Mouse (Mus musculus): ENCODE data around the gene Nhsl2. TPM values are rescaled to one million over a fixed set of nuclear protein-coding genes. Genes with fewer than 3 reads are reported as not detected.

The Nhsl2 gene
- total and polyA plus RNA-seq, 2 experiments from 2014 or later: 4.0 to 15.8 TPM

DNA sequence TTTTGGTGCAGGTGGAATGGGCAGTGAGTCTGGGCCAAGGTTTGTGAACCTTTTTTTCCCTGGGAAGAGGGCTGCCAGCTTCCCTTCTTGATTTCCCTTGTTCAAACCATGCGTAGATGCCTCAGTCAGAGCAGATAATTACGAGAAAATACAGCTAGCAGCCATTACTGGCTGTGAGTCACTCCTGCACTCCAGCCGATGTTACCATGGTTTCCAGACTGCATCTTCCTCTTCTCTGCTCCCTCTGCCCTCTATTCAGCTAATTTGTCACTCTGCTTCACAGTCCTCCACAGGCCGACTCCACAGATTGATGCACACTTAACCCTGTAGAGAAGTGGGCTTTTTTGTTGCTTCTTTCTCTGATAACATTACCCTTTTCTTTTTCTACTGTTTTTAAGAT, 266.5 kb downstream of the Nhsl2 start:
- ATAC-seq (peak; percentile 21; the same call in 1 of the 2 replicates), DNase-seq (peak; percentile 33)
- no peaks in the 10 kb centered on the region for H3K27me3 ChIP-seq (ENCODE audit: insufficient read depth, low read length)
- H3K4me2 ChIP-seq (ENCODE audit: low read depth): no peak overlapping the region
- H3K36me3 ChIP-seq (ENCODE audit: insufficient read depth): no peaks in the 10 kb centered on the region
- no peaks in the 10 kb centered on the region for H3K4me1 ChIP-seq (ENCODE audit: insufficient read depth)
- TF ChIP-seq CTCF (IDR thresholded peaks at IDR 0.05; ENCODE audit: low read depth): no peak
- H3K9ac ChIP-seq: no peak overlapping the region
- H3K9me3 ChIP-seq (ENCODE audit: low read length): no peaks in the 10 kb centered on the region
- H3K27ac ChIP-seq (ENCODE audit: low read depth, low read length): peak overlapping the region; percentile 67
- no peak overlapping the region for H3K4me3 ChIP-seq (ENCODE audit: low read depth, low read length)
- 43% methylated on average over 4 of the region's 4 CpGs for WGBS

DNA sequence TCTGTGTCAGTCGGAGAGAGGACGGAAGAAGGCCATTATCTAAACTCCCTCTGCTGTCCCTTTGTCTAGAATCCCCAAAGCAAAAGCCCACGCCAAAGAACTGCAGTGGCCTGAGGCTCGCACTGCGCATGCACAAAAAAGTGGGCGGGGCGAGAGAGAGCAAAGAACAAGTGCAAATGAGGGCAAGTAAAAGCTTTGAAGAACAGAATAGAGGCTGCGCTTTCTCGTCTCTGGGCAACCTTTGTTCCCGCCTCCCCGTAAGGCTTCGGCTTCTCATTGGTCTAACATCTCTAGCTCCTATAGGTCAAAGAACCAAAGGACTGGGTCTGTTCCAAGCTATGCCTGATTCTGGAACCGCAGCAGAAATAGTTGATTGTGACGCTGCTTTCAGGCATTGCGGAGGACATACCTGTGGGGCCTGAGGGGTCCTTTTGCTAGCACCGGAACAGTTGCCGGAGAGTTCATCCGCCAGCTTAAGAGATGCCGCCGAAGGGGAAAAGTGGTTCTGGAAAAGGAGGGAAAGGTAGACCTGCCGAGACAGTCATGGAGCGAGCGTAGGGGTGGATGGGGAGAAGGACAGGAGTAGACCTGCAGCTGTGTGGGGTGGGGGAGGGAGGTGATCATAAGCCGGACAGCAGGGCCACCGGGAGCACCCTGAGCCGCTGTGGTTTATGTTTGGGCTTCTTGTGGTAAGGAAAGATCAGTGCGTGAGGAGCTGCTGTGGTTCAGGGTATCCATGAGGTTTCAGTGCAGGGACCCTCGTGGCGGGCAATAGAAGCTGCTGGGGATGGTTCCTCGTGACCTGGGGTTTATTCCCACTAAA, 270.1 kb downstream of the Nhsl2 start, which contains the start of gene Pin4:
Pin4 (plus strand) TSS at position 406 of the 823 bp plus-strand sequence.
- DNase-seq: peak; percentile 96
- Histone ChIP-seq H3K9me3 (ENCODE audit: low read length) (no peaks in the 10 kb centered on the region), H3K36me3 (ENCODE audit: insufficient read depth) (0 out of 2 replicates have a peak, but pooled peaks cover under 1% of the 10 kb centered on the region), H3K4me3 (ENCODE audit: low read depth, low read length) (peak within 1 kb of the TSS; percentile 55), H3K4me2 (ENCODE audit: low read depth) (peak within 1 kb of the TSS; percentile 53), H3K27ac (ENCODE audit: low read depth, low read length) (peak within 1 kb of the TSS; percentile 74), H3K4me1 (ENCODE audit: insufficient read depth) (no peaks in the 10 kb centered on the region), H3K27me3 (ENCODE audit: insufficient read depth, low read length) (no peaks in the 10 kb centered on the region), H3K9ac (peak within 1 kb of the TSS; percentile 60)
- peak; percentile 28 for TF ChIP-seq CTCF (IDR thresholded peaks at IDR 0.05; ENCODE audit: low read depth)
- WGBS: 17% methylated on average over 30 of the region's 30 CpGs
- ATAC-seq: peak; percentile 98

DNA sequence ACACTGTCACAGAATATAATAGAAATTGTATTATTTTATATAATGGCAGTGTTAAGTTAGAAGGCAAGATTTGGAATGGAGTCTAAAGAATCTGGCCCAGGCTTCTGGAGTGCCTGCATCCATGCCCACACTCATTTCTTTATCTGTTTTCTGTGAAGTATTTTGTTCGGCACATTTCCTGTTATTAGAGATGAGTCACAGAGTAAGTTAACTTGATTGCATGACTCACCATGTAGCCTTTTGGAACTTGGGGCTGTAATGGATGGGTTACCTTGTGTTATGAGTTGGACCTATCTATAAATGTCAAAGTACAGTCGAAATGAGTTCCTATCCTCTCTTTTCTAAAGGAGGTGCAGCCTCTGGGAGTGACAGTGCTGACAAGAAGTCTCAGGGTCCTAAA, 272.1 kb downstream of the Nhsl2 start:
- ATAC-seq (no peak), DNase-seq (no peak)
- no peak overlapping the region for H3K4me3 ChIP-seq (ENCODE audit: low read depth, low read length)
- no peaks in the 10 kb centered on the region for H3K9me3 ChIP-seq (ENCODE audit: low read length)
- WGBS: 83% methylated on average over 2 of the region's 2 CpGs
- TF ChIP-seq CTCF (IDR thresholded peaks at IDR 0.05; ENCODE audit: low read depth): no peak
- H3K4me2 ChIP-seq (ENCODE audit: low read depth): no peak overlapping the region
- no peaks in the 10 kb centered on the region for H3K4me1 ChIP-seq (ENCODE audit: insufficient read depth)
- no peaks in the 10 kb centered on the region for H3K27me3 ChIP-seq (ENCODE audit: insufficient read depth, low read length)
- peaks cover 4% of the 10 kb centered on the region; the same call in 1 of the 2 replicates for H3K36me3 ChIP-seq (ENCODE audit: insufficient read depth)
- no peak overlapping the region for H3K27ac ChIP-seq (ENCODE audit: low read depth, low read length)
- no peak overlapping the region for H3K9ac ChIP-seq

DNA sequence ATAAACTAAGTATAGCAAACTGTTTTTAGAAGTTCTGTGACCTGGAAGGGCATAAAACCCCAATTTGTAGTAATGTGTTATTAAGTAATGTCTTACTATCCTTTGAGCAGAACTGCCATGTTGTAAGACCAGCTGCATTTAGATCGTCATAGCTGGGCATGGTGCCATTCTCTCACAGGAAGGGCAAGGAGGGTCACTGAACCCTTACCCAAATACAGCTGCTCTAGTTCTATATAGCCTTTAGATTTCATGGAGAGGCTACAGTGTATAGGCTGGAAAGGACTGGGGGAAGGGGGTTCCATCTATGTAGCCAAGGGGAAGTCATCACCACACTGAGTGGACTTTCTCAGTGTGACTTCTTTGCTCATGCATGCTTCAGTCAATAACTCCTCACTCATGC, 292.0 kb downstream of the Nhsl2 start:
- H3K9ac ChIP-seq: no peak overlapping the region
- no peaks in the 10 kb centered on the region for H3K27me3 ChIP-seq (ENCODE audit: insufficient read depth, low read length)
- WGBS: 79% methylated on average over 1 of the region's 1 CpGs
- no peak for DNase-seq
- no peak for TF ChIP-seq CTCF (IDR thresholded peaks at IDR 0.05; ENCODE audit: low read depth)
- no peak overlapping the region for H3K4me2 ChIP-seq (ENCODE audit: low read depth)
- no peaks in the 10 kb centered on the region for H3K4me1 ChIP-seq (ENCODE audit: insufficient read depth)
- H3K4me3 ChIP-seq (ENCODE audit: low read depth, low read length): no peak overlapping the region
- no peaks in the 10 kb centered on the region for H3K36me3 ChIP-seq (ENCODE audit: insufficient read depth)
- no peak for ATAC-seq
- H3K9me3 ChIP-seq (ENCODE audit: low read length): no peaks in the 10 kb centered on the region
- no peak overlapping the region for H3K27ac ChIP-seq (ENCODE audit: low read depth, low read length)

Small RNA genes within 50 kb of the gene (microRNA-seq; reads per million reads assigned to microRNA genes)
- gene Gm27843: 0 reads per million in 2 experiments

Other genes starting within 250 kb of the Nhsl2 start
- gene Ogt, start 209.3 kb upstream of the Nhsl2 start, total RNA-seq (2014; rRNA removed): 174 and 187 TPM in 2 replicates
- 85.6 and 93.6 TPM in 2 replicates for gene Ogt, start 209.3 kb upstream of the Nhsl2 start, polyA plus RNA-seq (2015; fragmentation: Nextera tagmentation; extraction: Ambion mirVana)
- 0.10 TPM in 1 of 2 replicates, not detected in the other for gene Cxcr3, start 115.1 kb upstream of the Nhsl2 start, total RNA-seq (2014; rRNA removed)
- gene Cxcr3, start 115.1 kb upstream of the Nhsl2 start, polyA plus RNA-seq (2015; fragmentation: Nextera tagmentation; extraction: Ambion mirVana): 0.15 and 0.26 TPM in 2 replicates
- gene Gm4779, start 55.0 kb upstream of the Nhsl2 start, total RNA-seq (2014; rRNA removed): not detected in 2 replicates
- not detected in 2 replicates for gene Gm4779, start 55.0 kb upstream of the Nhsl2 start, polyA plus RNA-seq (2015; fragmentation: Nextera tagmentation; extraction: Ambion mirVana)
- gene 8030474K03Rik, start 54.7 kb upstream of the Nhsl2 start, total RNA-seq (2014; rRNA removed): not detected in 2 replicates
- not detected in 2 replicates for gene 8030474K03Rik, start 54.7 kb upstream of the Nhsl2 start, polyA plus RNA-seq (2015; fragmentation: Nextera tagmentation; extraction: Ambion mirVana)
- gene Rtl5, start 221.9 kb downstream of the Nhsl2 start, total RNA-seq (2014; rRNA removed): 25.5 and 39.5 TPM in 2 replicates
- gene Rtl5, start 221.9 kb downstream of the Nhsl2 start, polyA plus RNA-seq (2015; fragmentation: Nextera tagmentation; extraction: Ambion mirVana): 2.5 and 6.0 TPM in 2 replicates